22 mouse cellular contexts compared by ENCODE assay signal in the genomic region with DNA sequence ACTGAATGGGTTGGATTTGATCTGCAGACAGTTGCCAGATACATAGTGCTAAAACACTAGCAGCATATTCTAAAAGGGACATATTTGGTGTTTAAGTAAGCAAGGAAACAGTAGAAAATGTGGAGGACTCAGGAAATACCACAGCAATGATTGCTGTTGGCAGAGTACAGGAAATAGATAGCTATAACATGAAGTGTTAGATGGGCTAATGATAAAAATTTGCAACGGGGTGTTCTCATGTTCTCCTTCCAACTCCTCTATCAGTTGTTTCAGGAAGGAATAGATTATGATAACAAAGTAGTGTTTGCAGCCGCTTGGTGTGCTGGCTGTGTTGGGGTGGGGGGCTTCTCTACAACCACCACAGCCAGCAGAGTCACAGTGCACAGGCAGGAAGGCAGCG. TPM values are rescaled to one million over a fixed set of nuclear protein-coding genes. Genes with fewer than 3 reads are reported as not detected.
DNase-seq lines count a peak whose midpoint lies in the region; ATAC-seq and TF ChIP-seq lines count a peak whose summit lies in the region.
"Had no signal": no experiment of that assay in that cellular context is flagged by ENCODE, and none has a peak within 500 bp of the region (broad histone marks: within the 10 kb centered on the region; RNA-seq: fewer than 3 reads in every experiment).

No protein-coding gene starts in this region.

- H3K4me3 ChIP-seq in heart, embryonic 11.5 days (ENCODE audit: low read depth, low read length) = no peak overlapping the region
- H3K4me3 ChIP-seq in heart, postnatal 0 days (ENCODE audit: low read depth, low read length) = no peak overlapping the region
- no peak overlapping the region for H3K4me3 ChIP-seq in lung, embryonic 16.5 days (ENCODE audit: low read length)
- no peak overlapping the region for H3K4me3 ChIP-seq in intestine, embryonic 16.5 days (ENCODE audit: low read length)
- H3K4me3 ChIP-seq: erythroblast, embryonic 14.5 days; forebrain, embryonic 12.5 days; limb, embryonic 15.5 days; midbrain, embryonic 13.5 days had no signal

- H3K27me3 ChIP-seq in heart, embryonic 11.5 days (ENCODE audit: control insufficient read depth, insufficient read depth, low read length) = no peaks in the 10 kb centered on the region
- H3K27me3 ChIP-seq in heart, postnatal 0 days (ENCODE audit: control insufficient read depth, insufficient read depth, low read length) = no peaks in the 10 kb centered on the region
- H3K27me3 ChIP-seq in lung, embryonic 16.5 days (ENCODE audit: control insufficient read depth, insufficient read depth, low read depth, low read length) = no peaks in the 10 kb centered on the region
- H3K27me3 ChIP-seq in intestine, embryonic 16.5 days (replicated peaks; ENCODE audit: control insufficient read depth, insufficient read depth, low read length) = no peaks in the 10 kb centered on the region
- H3K27me3 ChIP-seq: forebrain, embryonic 12.5 days; limb, embryonic 15.5 days; midbrain, embryonic 13.5 days had no signal

- no peak for DNase-seq in heart, adult 11 months
- no peak for DNase-seq in heart, postnatal 0 days (ENCODE audit: low spot score)
- DNase-seq in heart, postnatal 10 days = no peak
- no peak for DNase-seq in lung, postnatal 36 days
- DNase-seq in right cerebral cortex, postnatal 25 days = no peak
- DNase-seq: adrenal gland, adult 2 months; cerebellum, adult 11-12 months; cerebellum, postnatal 10 days; kidney, adult 2 months; kidney, postnatal 10 days; left cerebral cortex, postnatal 4 days; lung, adult 2 months; spleen, adult 18-20 months had no signal

- H3K4me2 ChIP-seq in heart, embryonic 11.5 days = no peak overlapping the region
- H3K4me2 ChIP-seq in heart, postnatal 0 days (ENCODE audit: low read depth, low read length) = 0 out of 2 replicates have a peak overlapping the region, but pooled peaks have one; percentile 4
- H3K4me2 ChIP-seq in lung, embryonic 16.5 days (ENCODE audit: low read depth, low read length) = no peak overlapping the region
- no peak overlapping the region for H3K4me2 ChIP-seq in intestine, embryonic 16.5 days (ENCODE audit: low read depth, low read length)
- H3K4me2 ChIP-seq: forebrain, embryonic 12.5 days; limb, embryonic 15.5 days; midbrain, embryonic 13.5 days had no signal

- no peak for TF ChIP-seq EP300 in heart, postnatal 0 days (IDR thresholded peaks at IDR 0.05; ENCODE audit: low read depth)

- peaks cover 48% of the 10 kb centered on the region for H3K4me1 ChIP-seq in heart, embryonic 11.5 days (ENCODE audit: control insufficient read depth, insufficient read depth, low read length)
- H3K4me1 ChIP-seq in heart, postnatal 0 days (ENCODE audit: control insufficient read depth, insufficient read depth) = peaks cover 40% of the 10 kb centered on the region
- peaks cover 25% of the 10 kb centered on the region for H3K4me1 ChIP-seq in lung, embryonic 16.5 days (replicated peaks; ENCODE audit: control insufficient read depth, insufficient read depth, low read length)
- H3K4me1 ChIP-seq in intestine, embryonic 16.5 days (ENCODE audit: control insufficient read depth, insufficient read depth, low read length) = peaks cover 23% of the 10 kb centered on the region; the same call in 1 of the 2 replicates

- H3K27ac ChIP-seq in heart, embryonic 11.5 days (ENCODE audit: low read depth, low read length) = peak overlapping the region; percentile 62; the same call in 1 of the 2 replicates
- peak overlapping the region; percentile 5; the same call in 1 of the 2 replicates for H3K27ac ChIP-seq in heart, postnatal 0 days (ENCODE audit: low read depth)
- H3K27ac ChIP-seq in lung, embryonic 16.5 days (ENCODE audit: low read length) = peak overlapping the region; percentile 12; the same call in 1 of the 2 replicates
- H3K27ac ChIP-seq in intestine, embryonic 16.5 days (ENCODE audit: low read length) = peak overlapping the region; percentile 17; the same call in 1 of the 2 replicates
- H3K27ac ChIP-seq: forebrain, embryonic 12.5 days; hindbrain, postnatal 0 days; limb, embryonic 15.5 days; midbrain, embryonic 13.5 days had no signal

- H3K36me3 ChIP-seq in heart, embryonic 11.5 days (ENCODE audit: control insufficient read depth, insufficient read depth, low read length) = peaks cover 5% of the 10 kb centered on the region; the same call in 1 of the 2 replicates
- H3K36me3 ChIP-seq in heart, postnatal 0 days (replicated peaks; ENCODE audit: control insufficient read depth, insufficient read depth, low read length) = peaks cover 14% of the 10 kb centered on the region
- peaks cover 11% of the 10 kb centered on the region for H3K36me3 ChIP-seq in lung, embryonic 16.5 days (ENCODE audit: control insufficient read depth, insufficient read depth, low read length)
- H3K36me3 ChIP-seq in intestine, embryonic 16.5 days (ENCODE audit: control insufficient read depth, insufficient read depth, low read length) = no peaks in the 10 kb centered on the region; the same call in 1 of the 2 replicates

- ATAC-seq in heart, embryonic 11.5 days (replicated peaks; ENCODE audit: insufficient number of reproducible peaks, low FRiP score, low TSS enrichment) = no peak
- ATAC-seq in heart, postnatal 0 days (ENCODE audit: insufficient read depth, low read depth) = no peak
- ATAC-seq in lung, embryonic 16.5 days (ENCODE audit: low read depth) = no peak
- ATAC-seq in intestine, embryonic 16.5 days = no peak
- ATAC-seq: CD4-positive, CD25-positive, alpha-beta regulatory T cell, adult 4 months; hindbrain, postnatal 0 days; midbrain, embryonic 13.5 days had no signal

- 43% methylated on average over 3 of the region's 3 CpGs for WGBS in heart, embryonic 11.5 days (ENCODE audit: insufficient replicate concordance)
- 38% methylated on average over 3 of the region's 3 CpGs for WGBS in heart, postnatal 0 days
- 37% methylated on average over 3 of the region's 3 CpGs for WGBS in lung, embryonic 16.5 days
- 59% methylated on average over 3 of the region's 3 CpGs for WGBS in intestine, embryonic 16.5 days

- no peak for TF ChIP-seq CTCF in heart, postnatal 0 days (IDR thresholded peaks at IDR 0.05; ENCODE audit: low read depth)

- intact Hi-C loops in heart, postnatal 10 days (cut with DNase I) = no loop called here

- H3K9me3 ChIP-seq in heart, embryonic 11.5 days (replicated peaks; ENCODE audit: control insufficient read depth, low read length) = no peaks in the 10 kb centered on the region
- H3K9me3 ChIP-seq in heart, postnatal 0 days (replicated peaks; ENCODE audit: control insufficient read depth, low read length) = no peaks in the 10 kb centered on the region
- H3K9me3 ChIP-seq in lung, embryonic 16.5 days (ENCODE audit: control insufficient read depth, low read length) = no peaks in the 10 kb centered on the region
- H3K9me3 ChIP-seq in intestine, embryonic 16.5 days (ENCODE audit: control insufficient read depth, low read length) = no peaks in the 10 kb centered on the region
- H3K9me3 ChIP-seq: forebrain, embryonic 12.5 days; limb, embryonic 15.5 days; midbrain, embryonic 13.5 days had no signal

- no peak overlapping the region for H3K9ac ChIP-seq in heart, embryonic 11.5 days (ENCODE audit: low read depth, low read length)
- H3K9ac ChIP-seq in heart, postnatal 0 days (replicated peaks; ENCODE audit: low read depth, low read length) = no peak overlapping the region
- H3K9ac ChIP-seq in lung, embryonic 16.5 days (ENCODE audit: low read length) = no peak overlapping the region; the same call in 1 of the 2 replicates
- no peak overlapping the region for H3K9ac ChIP-seq in intestine, embryonic 16.5 days (ENCODE audit: low read depth, low read length)
- H3K9ac ChIP-seq: forebrain, embryonic 12.5 days; limb, embryonic 15.5 days; midbrain, embryonic 13.5 days had no signal

RNA-seq across cellular contexts. Expression of a gene that starts 11.7 kb away (rescaled TPM):
- 339 and 350 TPM in 2 replicates for polyA plus RNA-seq in heart, embryonic 11.5 days (2014; fragmentation: Nextera tagmentation; extraction: Ambion mirVana)
- 245 and 260 TPM in 2 replicates for total RNA-seq in heart, postnatal 0 days (2014; rRNA removed; ENCODE audit: low replicate concordance)
- polyA plus RNA-seq in heart, postnatal 0 days (2015; fragmentation: Nextera tagmentation; extraction: Ambion mirVana) = 416 and 439 TPM in 2 replicates
- 100 to 1,000 TPM; 208 to 218 TPM for total RNA-seq in heart, postnatal 10 days (2021)
- 756 and 782 TPM in 2 replicates for polyA plus RNA-seq in lung, embryonic 16.5 days (2015; fragmentation: Nextera tagmentation; extraction: Ambion mirVana)
- polyA plus RNA-seq in intestine, embryonic 16.5 days (2015; fragmentation: Nextera tagmentation; extraction: Ambion mirVana) = 597 and 626 TPM in 2 replicates

RNA-seq across cellular contexts. Expression of a gene that starts 11.9 kb away (rescaled TPM):
- polyA plus RNA-seq in heart, embryonic 11.5 days (2014; fragmentation: Nextera tagmentation; extraction: Ambion mirVana) = 7.3 and 7.9 TPM in 2 replicates
- total RNA-seq in heart, postnatal 0 days (2014; rRNA removed; ENCODE audit: low replicate concordance) = 9.0 and 16.1 TPM in 2 replicates
- polyA plus RNA-seq in heart, postnatal 0 days (2015; fragmentation: Nextera tagmentation; extraction: Ambion mirVana) = 3.3 and 3.5 TPM in 2 replicates
- total RNA-seq in heart, postnatal 10 days (2021) = 10 to 100 TPM; 17.0 to 19.7 TPM
- polyA plus RNA-seq in lung, embryonic 16.5 days (2015; fragmentation: Nextera tagmentation; extraction: Ambion mirVana) = 10.9 and 14.5 TPM in 2 replicates
- 6.2 and 6.4 TPM in 2 replicates for polyA plus RNA-seq in intestine, embryonic 16.5 days (2015; fragmentation: Nextera tagmentation; extraction: Ambion mirVana)

Comparison
In these comparisons a context has a peak if more than half of its experiments do, and no peak if none do; other contexts are left out.
1. H3K27ac ChIP-seq: peak in every context shown above with its lines; median percentile 62 in heart, embryonic 11.5 days; 17 in intestine, embryonic 16.5 days; 12 in lung, embryonic 16.5 days; 5 in heart, postnatal 0 days.